Mouse (Mus musculus) small intestine, adult 2 months (tissue): Measurements from ENCODE around the gene Rundc3a. TPM values are rescaled to one million over a fixed set of nuclear protein-coding genes. Genes with fewer than 3 reads are reported as not detected.

Experiments
- H3K27ac ChIP-seq: fragments of 200-500 bp; 2 replicates; pipeline ENCODE4 v1.5.1; 2012; ENCODE audit warnings: low read depth, low read length, control low read depth, inconsistent platforms; ENCODE audit not compliant: insufficient read depth
- H3K27me3 ChIP-seq: fragments of 200-500 bp; 2 replicates; pipeline ENCODE4 v1.6.1; 2012; ENCODE audit warnings: mild to moderate bottlenecking, moderate library complexity, low read length, inconsistent platforms; ENCODE audit not compliant: control insufficient read depth, insufficient read depth
- H3K36me3 ChIP-seq: fragments of 200-500 bp; 2 replicates; pipeline ENCODE4 v1.6.1; 2012; ENCODE audit warnings: mild to moderate bottlenecking, low read length, control low read depth, inconsistent platforms; ENCODE audit not compliant: control insufficient read depth, insufficient read depth
- H3K4me1 ChIP-seq: fragments of 200-500 bp; 2 replicates; pipeline ENCODE4 v1.6.1; 2012; ENCODE audit warnings: low read length, inconsistent platforms, mixed read lengths; ENCODE audit not compliant: control insufficient read depth, insufficient read depth, insufficient read length
- H3K4me3 ChIP-seq: fragments of 200-500 bp; 2 replicates; pipeline ENCODE4 v1.5.1; 2012; ENCODE audit warnings: low read depth, mild to moderate bottlenecking, control low read depth, inconsistent platforms, low read length, moderate library complexity
- CTCF ChIP-seq: fragments of 200-500 bp; IDR thresholded peaks from 2 replicates; pipeline ENCODE4 v1.5.1; 2012; ENCODE audit warnings: low read depth, mild to moderate bottlenecking, control low read depth, inconsistent platforms, low read length, moderate library complexity, mixed read lengths; ENCODE audit not compliant: insufficient replicate concordance, insufficient read length; ENCODE audit errors: extremely low read depth
- POLR2A ChIP-seq: fragments of 200-500 bp; IDR thresholded peaks from 2 replicates; pipeline ENCODE4 v1.6.1; 2012; ENCODE audit warnings: low read depth, mild to moderate bottlenecking, control low read depth, inconsistent platforms, low read length, moderate library complexity
- WGBS: fragments of 180-500 bp; shearing (Covaris S2); methylation state at CpG from one replicate; pipeline ENCODE4 v1.1.7; 2018; 5-methylcytosine and 5-hydroxymethylcytosine counted together
- polyA plus RNA-seq: library from polyadenylated mRNA; depleted of rRNA; stranded (reverse); fragments of >200 nt; gene quantifications from 2 replicates; pipeline ENCODE4 v1.2.3, GENCODE M21; 2012; rRNA removed

The Rundc3a gene
- polyA plus RNA-seq, 1 experiment: 6.5 TPM

GRCm38 (mm10) chr11:102445891-102446361 lies 52.7 kb downstream of the Rundc3a start:
- no peaks in the 10 kb centered on the region for H3K36me3 ChIP-seq
- H3K4me1 ChIP-seq: peaks cover 8% of the 10 kb centered on the region
- TF ChIP-seq POLR2A (no peak), CTCF (no peak)
- peak overlapping the region; percentile 61 for H3K4me3 ChIP-seq
- H3K27me3 ChIP-seq: peaks cover 35% of the 10 kb centered on the region
- WGBS: 26% methylated on average over 7 of the region's 7 CpGs
- no peak overlapping the region for H3K27ac ChIP-seq

GRCm38 (mm10) chr11:102446581-102447461 lies 53.6 kb downstream of the Rundc3a start:
- under 1% methylated on average over 49 of the region's 49 CpGs for WGBS
- no peak overlapping the region for H3K27ac ChIP-seq
- TF ChIP-seq POLR2A: no peak
- TF ChIP-seq CTCF: no peak

GRCm38 (mm10) chr11:102447497-102447896 lies 54.3 kb downstream of the Rundc3a start, which contains the start of gene Fam171a2:
TSS of gene Fam171a2 (minus strand) at chr11:102447682.
- H3K4me3 ChIP-seq: peak within 1 kb of the TSS; percentile 61
- peaks cover 8% of the 10 kb centered on the region for H3K4me1 ChIP-seq
- TF ChIP-seq POLR2A (no peak), CTCF (peak; percentile 67)
- WGBS: under 1% methylated on average over 40 of the region's 40 CpGs
- H3K36me3 ChIP-seq: no peaks in the 10 kb centered on the region
- H3K27ac ChIP-seq: no peak within 1 kb of the TSS
- H3K27me3 ChIP-seq: peaks cover 35% of the 10 kb centered on the region

More at GRCm38 (mm10) chr11:102446581-102447461, 53.6 kb downstream of the Rundc3a start:
- H3K4me1 ChIP-seq: peaks cover 8% of the 10 kb centered on the region
- peak overlapping the region; percentile 61 for H3K4me3 ChIP-seq
- no peaks in the 10 kb centered on the region for H3K36me3 ChIP-seq
- peaks cover 35% of the 10 kb centered on the region for H3K27me3 ChIP-seq

- H3K36me3 ChIP-seq: no peaks in the 10 kb centered on the region
- H3K27ac ChIP-seq: no peak overlapping the region
- H3K4me3 ChIP-seq: no peak overlapping the region
- H3K4me1 ChIP-seq: peaks cover 8% of the 10 kb centered on the region
- H3K27me3 ChIP-seq: peaks cover 35% of the 10 kb centered on the region
- TF ChIP-seq POLR2A: no peak
- no peak for TF ChIP-seq CTCF
- WGBS: 19% methylated on average over 8 of the region's 8 CpGs
These were observed 55.1 kb downstream of the Rundc3a start for GRCm38 (mm10) chr11:102448327-102448726.

- H3K4me3 ChIP-seq: no peak overlapping the region
- no peak overlapping the region for H3K27ac ChIP-seq
- WGBS: 32% methylated on average over 17 of the region's 17 CpGs
- no peaks in the 10 kb centered on the region for H3K36me3 ChIP-seq
- peaks cover 35% of the 10 kb centered on the region for H3K27me3 ChIP-seq
- no peak for TF ChIP-seq POLR2A
- TF ChIP-seq CTCF: no peak
- H3K4me1 ChIP-seq: peaks cover 8% of the 10 kb centered on the region
These were observed 56.1 kb downstream of the Rundc3a start for GRCm38 (mm10) chr11:102449043-102450008.

Other genes with a start within 250 kb of the Rundc3a start
- gene Nags, start 247.9 kb upstream of the Rundc3a start, polyA plus RNA-seq: 44.2 and 87.7 TPM in 2 replicates
- 8.3 and 13.0 TPM in 2 replicates for gene Tmem101, start 237.0 kb upstream of the Rundc3a start, polyA plus RNA-seq
- gene Lsm12, start 208.1 kb upstream of the Rundc3a start, polyA plus RNA-seq: 8.3 and 18.7 TPM in 2 replicates
- gene G6pc3, start 203.8 kb upstream of the Rundc3a start, polyA plus RNA-seq: 41.0 and 53.8 TPM in 2 replicates
- gene Hdac5, start 163.2 kb upstream of the Rundc3a start, polyA plus RNA-seq: 82.5 and 102 TPM in 2 replicates
- 2.4 and 5.2 TPM in 2 replicates for gene BC030867, start 144.5 kb upstream of the Rundc3a start, polyA plus RNA-seq
- gene Asb16, start 124.7 kb upstream of the Rundc3a start, polyA plus RNA-seq: 0.29 and 1.8 TPM in 2 replicates
- gene Tmub2, start 108.5 kb upstream of the Rundc3a start, polyA plus RNA-seq: 29.4 and 60.2 TPM in 2 replicates
- 15.1 and 30.2 TPM in 2 replicates for gene Atxn7l3, start 96.8 kb upstream of the Rundc3a start, polyA plus RNA-seq
- 10.5 and 17.6 TPM in 2 replicates for gene Ubtf, start 73.7 kb upstream of the Rundc3a start, polyA plus RNA-seq
- not detected in 2 replicates for gene Slc4a1, start 27.2 kb upstream of the Rundc3a start, polyA plus RNA-seq
- 322 and 403 TPM in 2 replicates for gene Slc25a39, start 14.5 kb downstream of the Rundc3a start, polyA plus RNA-seq
- 76.0 and 111 TPM in 2 replicates for gene Grn, start 36.9 kb downstream of the Rundc3a start, polyA plus RNA-seq
- gene Fam171a2, start 54.3 kb downstream of the Rundc3a start, polyA plus RNA-seq: 5.4 and 5.9 TPM in 2 replicates
- gene Itga2b, start 76.7 kb downstream of the Rundc3a start, polyA plus RNA-seq: 2.0 and 3.9 TPM in 2 replicates
- 8.2 and 26.3 TPM in 2 replicates for gene Gpatch8, start 163.0 kb downstream of the Rundc3a start, polyA plus RNA-seq
- gene Gm11627, start 186.1 kb downstream of the Rundc3a start, polyA plus RNA-seq: 0.42 and 0.51 TPM in 2 replicates
- 9.0 and 12.4 TPM in 2 replicates for gene Fzd2, start 211.0 kb downstream of the Rundc3a start, polyA plus RNA-seq